Mouse (Mus musculus) common myeloid progenitor, adult 5-6 weeks (primary cell): ENCODE data around the gene Smim14. TPM values are rescaled to one million over a fixed set of nuclear protein-coding genes. Genes with fewer than 3 reads are reported as not detected.

Experiments
- ATAC-seq: replicated peaks from 2 replicates; pipeline ENCODE4 v1.8.0; 2016; ENCODE audit warnings: low read depth, mild to moderate bottlenecking, moderate TSS enrichment, inconsistent platforms; ENCODE audit not compliant: poor library complexity, severe bottlenecking
- total RNA-seq: library from RNA; stranded (forward); fragments of 200-1000, 187-1606 nt; gene quantifications from 2 replicates; pipeline ENCODE4 v1.2.3, GENCODE M21; 2017

The Smim14 gene
- total RNA-seq, 1 experiment from 2014 or later = 76.0 TPM

DNA sequence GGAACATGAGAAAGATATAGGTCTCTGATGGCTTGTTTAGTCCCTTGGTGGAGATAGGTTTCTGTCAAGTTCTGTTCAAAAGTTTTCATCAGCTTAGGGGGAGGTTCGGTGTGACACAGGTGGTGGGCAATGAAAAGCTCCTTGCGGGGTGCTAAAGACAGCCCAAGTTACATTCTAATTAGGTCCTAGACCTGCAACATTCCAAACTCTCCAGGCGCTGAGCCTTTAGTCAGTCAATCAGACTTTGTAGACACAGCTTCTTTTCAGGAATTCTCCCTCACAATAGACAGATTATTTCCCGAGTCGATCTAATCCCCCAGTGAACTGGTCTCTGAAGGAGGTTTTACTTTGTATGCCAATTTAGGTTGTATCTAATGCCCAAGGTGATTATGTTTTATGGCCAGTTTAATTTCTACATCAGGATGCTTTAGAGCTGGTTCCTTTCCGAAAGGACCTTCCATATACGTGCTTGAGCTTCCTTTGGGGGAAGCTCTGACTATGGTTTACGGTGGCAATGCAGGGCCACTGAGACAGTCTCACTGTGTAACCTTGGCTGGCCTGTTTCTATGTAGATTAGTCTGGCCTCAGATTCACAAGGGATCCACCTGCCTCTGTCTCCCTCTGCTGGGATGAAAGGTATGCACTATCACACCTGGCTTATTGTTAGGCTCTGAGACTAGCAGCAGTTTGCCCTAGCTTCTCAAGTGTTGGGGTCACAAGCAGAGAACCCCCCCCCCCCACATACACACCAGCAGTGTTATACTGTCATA, 11.1 kb downstream of the Smim14 start:
- ATAC-seq = no peak

- no peak for ATAC-seq
Measured at GRCm38 (mm10) chr5:65524831-65525230, 12.2 kb downstream of the Smim14 start.

- no peak for ATAC-seq
Measured at GRCm38 (mm10) chr5:65521803-65522202, 15.2 kb downstream of the Smim14 start.

- ATAC-seq = peak; percentile 88
Measured at GRCm38 (mm10) chr5:65514635-65515278, 22.2 kb downstream of the Smim14 start.

DNA sequence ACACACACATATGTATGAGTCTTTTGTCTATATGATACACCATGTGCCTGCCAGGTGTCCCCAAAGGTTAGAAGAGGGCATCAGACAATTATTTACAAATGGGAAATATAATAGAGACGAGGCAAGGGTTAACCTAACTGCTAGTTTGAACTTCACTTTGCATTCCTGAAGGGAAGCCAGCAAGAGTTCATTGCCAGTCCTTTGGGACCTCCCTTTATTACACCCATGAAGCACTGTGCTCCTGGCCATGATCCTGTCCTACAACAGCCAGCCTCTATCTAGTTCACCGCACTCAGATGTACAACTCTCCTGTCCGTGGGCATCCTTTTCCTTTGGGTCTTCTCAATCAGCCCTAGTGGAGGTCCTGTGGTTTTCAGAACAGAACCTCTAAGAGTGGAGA, 23.5 kb downstream of the Smim14 start:
- ATAC-seq = no peak

DNA sequence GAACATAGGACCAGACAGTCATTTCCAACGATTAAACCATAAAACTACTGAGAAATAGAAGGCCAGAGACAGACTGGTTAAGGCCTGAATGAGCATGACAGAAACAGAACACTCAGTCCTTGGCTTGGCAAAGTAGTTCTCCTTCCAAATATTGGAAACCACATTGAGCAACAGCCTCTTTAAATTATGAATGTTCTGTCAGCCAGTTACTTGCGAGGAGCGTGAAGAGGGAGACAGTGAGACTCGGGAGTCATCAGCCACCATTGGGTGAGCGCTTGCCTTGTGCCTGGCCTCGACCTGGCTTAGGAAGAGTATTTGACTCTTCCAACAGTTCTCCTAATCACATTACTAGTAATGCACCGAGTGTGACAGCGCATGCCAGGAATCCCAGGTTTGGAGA, 28.6 kb downstream of the Smim14 start:
- no peak for ATAC-seq

GRCm38 (mm10) chr5:65505786-65506185, 31.2 kb downstream of the Smim14 start:
- ATAC-seq = peak; percentile 83; the same call in 1 of the 2 replicates

GRCm38 (mm10) chr5:65501407-65501806, 35.6 kb downstream of the Smim14 start:
- no peak for ATAC-seq

DNA sequence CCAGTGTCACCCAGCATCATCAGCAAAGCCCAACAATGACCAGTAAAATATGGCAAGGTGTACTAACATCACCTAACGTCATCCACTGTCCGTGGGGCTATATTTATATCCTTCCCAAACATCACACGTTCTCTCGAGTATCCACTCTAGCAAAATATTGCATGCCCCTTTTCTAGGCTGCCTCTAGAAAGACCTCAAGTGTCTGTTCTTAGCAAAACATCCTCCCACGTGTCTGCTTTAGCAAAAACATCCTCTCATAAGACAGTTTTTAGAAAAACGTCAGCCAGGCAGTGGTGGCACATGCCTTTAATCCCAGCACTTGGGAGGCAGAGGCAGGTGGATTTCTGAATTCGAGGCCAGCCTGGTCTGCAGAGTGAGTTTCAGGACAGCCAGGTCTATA, 36.8 kb downstream of the Smim14 start:
- ATAC-seq = no peak

- peak; percentile 80 for ATAC-seq
Measured at GRCm38 (mm10) chr5:65492716-65493531, 44.1 kb downstream of the Smim14 start, which contains the start of gene Gm43552. Gm43552 (minus strand) TSS chr5:65492833.

DNA sequence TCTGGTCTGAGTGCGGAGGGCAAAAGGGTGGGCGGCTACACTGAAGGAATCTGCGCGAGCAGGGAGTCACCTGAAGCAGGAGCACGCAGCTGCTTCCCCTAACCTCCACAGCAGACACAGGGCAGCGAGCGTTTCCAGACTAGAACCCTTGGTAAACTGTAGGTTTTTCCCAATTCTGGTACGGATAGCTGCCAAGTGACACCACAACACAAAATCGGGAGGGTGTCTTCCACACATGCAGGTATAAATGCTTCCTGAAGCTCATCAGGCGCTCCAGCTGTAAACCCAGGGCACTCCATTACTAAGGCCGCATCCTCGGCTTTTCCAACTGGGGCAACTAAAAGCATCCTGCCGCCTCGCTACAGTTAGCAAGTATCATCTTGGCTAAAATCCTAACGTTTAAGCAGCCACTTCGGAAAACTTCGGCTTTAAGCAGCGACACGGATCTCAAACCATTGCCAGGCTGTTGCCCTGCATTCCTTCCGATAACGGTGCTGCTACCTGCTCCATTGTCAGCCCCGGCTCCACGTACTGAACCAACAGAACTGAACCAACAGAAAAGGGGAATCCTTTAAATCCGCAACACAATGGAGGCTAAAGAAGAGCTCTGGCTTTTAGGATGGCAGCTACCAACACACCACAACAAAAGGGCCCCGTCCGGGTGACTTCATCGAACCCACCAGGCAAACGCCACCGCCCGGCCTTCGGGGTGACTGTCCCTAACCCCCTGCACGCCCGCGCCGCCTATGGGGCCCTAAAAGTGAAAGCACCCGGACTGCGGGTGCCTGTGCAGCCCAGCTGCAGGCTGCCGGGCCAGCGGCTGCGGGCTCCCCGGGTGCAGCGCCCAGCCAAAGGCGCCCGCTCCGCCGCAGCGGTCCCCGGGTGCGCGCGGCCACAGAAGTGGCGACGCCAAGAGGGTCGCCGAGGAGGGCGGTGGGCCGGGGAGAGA, 44.9 kb downstream of the Smim14 start:
- ATAC-seq = peak; percentile 57

DNA sequence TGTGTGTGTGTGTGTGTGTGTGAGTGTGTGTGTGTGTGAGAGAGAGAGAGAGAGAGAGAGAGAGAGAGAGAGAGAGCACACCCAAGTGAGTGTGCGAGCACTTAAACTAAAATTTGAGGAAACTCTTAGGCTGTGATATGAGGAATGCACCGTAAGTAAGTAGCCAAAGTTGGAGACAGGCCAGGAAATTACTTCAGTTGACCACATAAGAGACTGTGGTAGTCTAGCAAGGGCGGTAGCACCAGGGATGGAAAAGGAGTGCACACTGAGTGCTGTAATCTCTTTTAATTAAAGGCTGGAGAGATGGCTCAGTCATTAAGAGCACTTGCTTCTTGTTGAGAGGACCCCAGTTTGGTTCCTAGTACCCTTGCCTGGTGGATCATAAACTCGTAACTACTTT, 47.2 kb downstream of the Smim14 start:
- peak; percentile 43 for ATAC-seq

DNA sequence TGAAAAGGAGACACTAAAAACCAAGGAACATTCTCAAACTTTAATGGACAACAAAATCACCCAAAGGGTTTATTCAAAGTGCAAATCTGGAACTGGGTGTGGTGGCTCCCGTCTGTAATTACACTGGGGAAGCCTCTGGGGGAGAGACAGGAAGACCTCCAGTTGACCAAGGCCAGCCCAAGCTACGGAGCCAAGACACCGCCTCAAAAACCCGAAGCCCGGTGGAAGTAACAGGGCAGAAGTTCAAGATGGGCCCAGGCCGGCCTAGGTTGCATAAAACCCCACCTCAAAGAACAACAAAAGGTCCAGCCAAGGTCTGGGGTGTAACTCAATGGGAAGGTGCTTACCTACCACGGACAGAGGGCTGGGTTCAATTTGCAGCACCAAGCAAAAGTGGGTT, 48.3 kb downstream of the Smim14 start:
- no peak for ATAC-seq

GRCm38 (mm10) chr5:65487381-65487780, 49.6 kb downstream of the Smim14 start:
- no peak for ATAC-seq

- no peak for ATAC-seq
Measured at GRCm38 (mm10) chr5:65486514-65486913, 50.5 kb downstream of the Smim14 start.

DNA sequence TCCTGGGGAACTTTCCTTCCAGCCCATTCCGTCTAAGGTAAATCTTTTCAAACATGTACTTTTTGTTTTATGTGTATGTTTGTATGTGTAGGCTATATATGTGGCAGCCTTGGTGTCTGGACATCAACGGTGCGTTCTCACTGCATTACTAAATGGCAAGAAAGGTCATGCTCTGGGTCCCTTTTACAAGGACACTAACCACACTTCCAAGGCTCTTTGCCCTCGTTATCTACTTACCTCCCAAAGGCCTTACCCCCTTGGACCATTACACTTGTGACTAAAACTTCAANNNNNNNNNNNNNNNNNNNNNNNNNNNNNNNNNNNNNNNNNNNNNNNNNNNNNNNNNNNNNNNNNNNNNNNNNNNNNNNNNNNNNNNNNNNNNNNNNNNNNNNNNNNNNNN, 54.0 kb downstream of the Smim14 start:
- no peak for ATAC-seq

GRCm38 (mm10) chr5:65480511-65480910, 56.5 kb downstream of the Smim14 start:
- peak; percentile 70 for ATAC-seq

- ATAC-seq = no peak; the same call in 1 of the 2 replicates
Measured at GRCm38 (mm10) chr5:65479681-65480445, 57.1 kb downstream of the Smim14 start.

DNA sequence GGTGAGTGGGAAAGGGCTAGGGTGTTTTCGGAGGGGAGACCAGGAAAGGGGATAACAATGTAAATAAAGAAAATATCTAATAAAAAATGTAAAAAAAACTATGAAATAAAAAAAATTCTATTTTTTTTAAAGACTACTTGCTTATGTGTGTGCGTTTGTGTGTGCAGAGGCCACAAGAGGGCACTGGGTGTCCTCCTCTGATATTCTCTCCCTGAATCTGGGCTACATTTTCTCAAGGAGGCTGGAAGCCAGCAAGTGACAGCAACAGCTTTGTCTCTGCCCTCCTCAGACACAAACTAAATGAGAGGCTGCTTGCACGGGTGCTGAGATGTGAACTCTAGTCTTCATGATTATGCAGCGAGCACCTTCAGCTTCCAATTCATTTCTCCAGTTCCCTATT, 58.8 kb downstream of the Smim14 start:
- ATAC-seq = 0 out of 2 replicates have a peak, but pooled peaks have one; percentile 26
